Mouse (Mus musculus): ENCODE measurements around the gene Echdc1. TPM values are rescaled to one million over a fixed set of nuclear protein-coding genes. Genes with fewer than 3 reads are reported as not detected.
A peak's percentile ranks its signal among the peaks of the same experiment; 100 is the strongest.

Gene Echdc1
- polyA plus RNA-seq, 1 experiment from 2014 or later, result 24.6 TPM

- DNase-seq, result peak; percentile 86
- Histone ChIP-seq H3K9ac (replicated peaks; ENCODE audit: low read length) (no peak overlapping the region), H3K4me2 (ENCODE audit: low read length) (no peak overlapping the region), H3K4me1 (ENCODE audit: control insufficient read depth, insufficient read depth, low read length) (no peaks in the 10 kb centered on the region), H3K36me3 (ENCODE audit: control insufficient read depth, insufficient read depth, low read length) (0 out of 2 replicates have a peak, but pooled peaks cover 2% of the 10 kb centered on the region), H3K4me3 (replicated peaks; ENCODE audit: low read depth, low read length) (no peak overlapping the region), H3K27ac (replicated peaks; ENCODE audit: low read depth, low read length) (no peak overlapping the region), H3K9me3 (ENCODE audit: control insufficient read depth, low read length) (no peaks in the 10 kb centered on the region), H3K27me3 (ENCODE audit: control insufficient read depth, insufficient read depth, low read length) (no peaks in the 10 kb centered on the region)
- 54% methylated on average over 4 of the region's 4 CpGs for WGBS
- 0 out of 2 replicates have a peak, but pooled peaks have one; percentile 44 for ATAC-seq (ENCODE audit: low FRiP score, low TSS enrichment)
Measured at GRCm38 (mm10) chr10:29338355-29339056, 25.5 kb downstream of the Echdc1 start.

DNA sequence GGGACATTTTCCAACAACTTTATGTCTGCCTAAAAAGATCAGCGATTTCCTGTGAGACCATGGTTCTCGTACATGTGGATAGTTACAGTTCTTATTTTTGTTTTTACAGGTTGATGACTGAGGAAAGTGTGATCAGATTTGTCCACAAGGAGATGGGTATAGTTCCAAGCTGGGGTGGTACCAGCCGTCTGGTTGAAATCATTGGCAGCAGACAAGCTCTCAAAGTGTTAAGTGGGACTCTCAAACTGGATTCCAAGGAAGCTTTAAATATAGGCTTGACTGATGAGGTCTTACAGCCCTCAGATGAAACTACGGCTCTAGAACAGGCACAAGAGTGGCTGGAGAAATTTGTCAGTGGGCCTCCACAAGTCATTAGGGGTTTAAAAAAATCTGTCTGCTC lies 31.3 kb downstream of the Echdc1 start:
- no peak for DNase-seq
- Histone ChIP-seq H3K4me1 (ENCODE audit: control insufficient read depth, insufficient read depth, low read length) (no peaks in the 10 kb centered on the region), H3K4me3 (replicated peaks; ENCODE audit: low read depth, low read length) (no peak overlapping the region), H3K27ac (replicated peaks; ENCODE audit: low read depth, low read length) (no peak overlapping the region), H3K9me3 (ENCODE audit: control insufficient read depth, low read length) (no peaks in the 10 kb centered on the region), H3K27me3 (ENCODE audit: control insufficient read depth, insufficient read depth, low read length) (no peaks in the 10 kb centered on the region), H3K36me3 (ENCODE audit: control insufficient read depth, insufficient read depth, low read length) (peaks cover 45% of the 10 kb centered on the region), H3K9ac (replicated peaks; ENCODE audit: low read length) (no peak overlapping the region), H3K4me2 (ENCODE audit: low read length) (no peak overlapping the region)
- no peak for ATAC-seq (ENCODE audit: low FRiP score, low TSS enrichment)
- WGBS, result 96% methylated on average over 4 of the region's 4 CpGs

GRCm38 (mm10) chr10:29346638-29347037 lies 33.7 kb downstream of the Echdc1 start:
- ATAC-seq (ENCODE audit: low FRiP score, low TSS enrichment) (no peak), DNase-seq (no peak)
- WGBS, result 97% methylated on average over 7 of the region's 7 CpGs
- Histone ChIP-seq H3K27ac (replicated peaks; ENCODE audit: low read depth, low read length) (no peak overlapping the region), H3K4me3 (replicated peaks; ENCODE audit: low read depth, low read length) (no peak overlapping the region), H3K36me3 (ENCODE audit: control insufficient read depth, insufficient read depth, low read length) (peaks cover 52% of the 10 kb centered on the region), H3K9me3 (ENCODE audit: control insufficient read depth, low read length) (no peaks in the 10 kb centered on the region), H3K4me2 (ENCODE audit: low read length) (no peak overlapping the region), H3K27me3 (ENCODE audit: control insufficient read depth, insufficient read depth, low read length) (no peaks in the 10 kb centered on the region), H3K4me1 (ENCODE audit: control insufficient read depth, insufficient read depth, low read length) (no peaks in the 10 kb centered on the region), H3K9ac (replicated peaks; ENCODE audit: low read length) (no peak overlapping the region)

DNA sequence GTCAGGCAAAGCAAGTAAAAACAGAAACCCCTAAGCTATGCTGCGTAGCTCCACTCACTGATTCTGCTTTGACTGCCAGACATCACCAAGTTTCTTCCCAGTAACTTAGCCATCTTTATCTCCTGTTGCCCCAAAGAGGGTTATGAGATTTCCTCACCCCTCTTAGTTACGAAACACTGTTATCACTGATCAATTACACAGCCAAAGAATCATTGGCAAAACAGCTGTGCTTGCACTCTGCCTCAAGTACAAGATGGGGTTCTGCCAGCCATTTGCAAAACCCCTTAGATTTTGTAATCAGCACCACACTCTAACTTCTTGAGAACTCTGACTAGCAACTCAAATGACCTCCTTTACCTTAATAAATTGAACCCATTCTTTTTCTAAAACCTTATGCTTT lies 38.5 kb downstream of the Echdc1 start:
- Histone ChIP-seq H3K4me3 (replicated peaks; ENCODE audit: low read depth, low read length) (no peak overlapping the region), H3K4me1 (ENCODE audit: control insufficient read depth, insufficient read depth, low read length) (peaks cover 13% of the 10 kb centered on the region; the same call in 1 of the 2 replicates), H3K36me3 (ENCODE audit: control insufficient read depth, insufficient read depth, low read length) (peaks cover 34% of the 10 kb centered on the region), H3K27ac (replicated peaks; ENCODE audit: low read depth, low read length) (no peak overlapping the region), H3K4me2 (ENCODE audit: low read length) (no peak overlapping the region), H3K9ac (replicated peaks; ENCODE audit: low read length) (no peak overlapping the region), H3K27me3 (ENCODE audit: control insufficient read depth, insufficient read depth, low read length) (no peaks in the 10 kb centered on the region), H3K9me3 (ENCODE audit: control insufficient read depth, low read length) (no peaks in the 10 kb centered on the region)
- 96% methylated on average over 2 of the region's 2 CpGs for WGBS
- no peak for ATAC-seq (ENCODE audit: low FRiP score, low TSS enrichment)
- DNase-seq, result no peak

DNA sequence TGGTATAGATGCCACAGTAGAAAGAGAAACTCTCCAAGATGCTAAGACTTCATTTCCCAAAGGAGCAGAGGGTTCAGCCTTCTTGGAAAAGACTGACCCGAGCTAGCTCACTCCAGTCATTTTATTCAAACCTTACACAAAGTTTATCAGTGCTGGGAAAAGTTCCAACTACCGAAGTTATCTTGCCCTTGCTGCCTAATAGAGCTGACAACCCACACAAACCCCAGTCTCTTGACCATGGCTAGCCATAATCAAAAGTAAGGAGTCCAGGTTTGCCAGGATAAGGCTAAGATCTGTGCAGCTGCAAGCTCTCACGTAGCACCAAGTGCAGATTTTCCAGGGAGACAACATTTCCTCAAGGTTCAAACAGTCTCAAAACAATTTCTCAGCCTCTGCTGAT lies 39.6 kb downstream of the Echdc1 start:
- no peak overlapping the region for H3K4me2 ChIP-seq (ENCODE audit: low read length)
- no peak overlapping the region for H3K4me3 ChIP-seq (replicated peaks; ENCODE audit: low read depth, low read length)
- ATAC-seq (ENCODE audit: low FRiP score, low TSS enrichment), result no peak
- H3K36me3 ChIP-seq (ENCODE audit: control insufficient read depth, insufficient read depth, low read length), result peaks cover 22% of the 10 kb centered on the region
- no peak overlapping the region for H3K27ac ChIP-seq (replicated peaks; ENCODE audit: low read depth, low read length)
- H3K9me3 ChIP-seq (ENCODE audit: control insufficient read depth, low read length), result no peaks in the 10 kb centered on the region
- no peaks in the 10 kb centered on the region for H3K27me3 ChIP-seq (ENCODE audit: control insufficient read depth, insufficient read depth, low read length)
- WGBS, result 60% methylated on average over 3 of the region's 3 CpGs
- DNase-seq, result no peak
- H3K4me1 ChIP-seq (ENCODE audit: control insufficient read depth, insufficient read depth, low read length), result peaks cover 21% of the 10 kb centered on the region
- H3K9ac ChIP-seq (replicated peaks; ENCODE audit: low read length), result no peak overlapping the region

GRCm38 (mm10) chr10:29354183-29354582 lies 41.2 kb downstream of the Echdc1 start:
- Histone ChIP-seq H3K9me3 (ENCODE audit: control insufficient read depth, low read length) (no peaks in the 10 kb centered on the region), H3K9ac (replicated peaks; ENCODE audit: low read length) (no peak overlapping the region), H3K27ac (replicated peaks; ENCODE audit: low read depth, low read length) (no peak overlapping the region), H3K27me3 (ENCODE audit: control insufficient read depth, insufficient read depth, low read length) (no peaks in the 10 kb centered on the region), H3K36me3 (ENCODE audit: control insufficient read depth, insufficient read depth, low read length) (peaks cover 17% of the 10 kb centered on the region; the same call in 1 of the 2 replicates), H3K4me2 (ENCODE audit: low read length) (no peak overlapping the region), H3K4me1 (ENCODE audit: control insufficient read depth, insufficient read depth, low read length) (peaks cover 35% of the 10 kb centered on the region), H3K4me3 (replicated peaks; ENCODE audit: low read depth, low read length) (no peak overlapping the region)
- ATAC-seq (ENCODE audit: low FRiP score, low TSS enrichment) (no peak), DNase-seq (peak; percentile 46)
- WGBS, result 45% methylated on average over 7 of the region's 7 CpGs

- H3K4me2 ChIP-seq (ENCODE audit: low read length), result peak overlapping the region; percentile 63
- ATAC-seq (ENCODE audit: low FRiP score, low TSS enrichment) (0 out of 2 replicates have a peak, but pooled peaks have one; percentile 0), DNase-seq (peak; percentile 62)
- H3K27ac ChIP-seq (replicated peaks; ENCODE audit: low read depth, low read length), result peak overlapping the region; percentile 99
- H3K36me3 ChIP-seq (ENCODE audit: control insufficient read depth, insufficient read depth, low read length), result no peaks in the 10 kb centered on the region
- H3K9ac ChIP-seq (replicated peaks; ENCODE audit: low read length), result peak overlapping the region; percentile 98
- H3K4me1 ChIP-seq (ENCODE audit: control insufficient read depth, insufficient read depth, low read length), result peaks cover 33% of the 10 kb centered on the region
- H3K9me3 ChIP-seq (ENCODE audit: control insufficient read depth, low read length), result no peaks in the 10 kb centered on the region
- no peaks in the 10 kb centered on the region for H3K27me3 ChIP-seq (ENCODE audit: control insufficient read depth, insufficient read depth, low read length)
- H3K4me3 ChIP-seq (replicated peaks; ENCODE audit: low read depth, low read length), result peak overlapping the region; percentile 95
- 1% methylated on average over 6 of the region's 6 CpGs for WGBS
Measured at GRCm38 (mm10) chr10:29361095-29361463, 48.1 kb downstream of the Echdc1 start.

GRCm38 (mm10) chr10:29361464-29362196 lies 48.7 kb downstream of the Echdc1 start:
- WGBS, result under 1% methylated on average over 78 of the region's 100 CpGs
- H3K36me3 ChIP-seq (ENCODE audit: control insufficient read depth, insufficient read depth, low read length), result no peaks in the 10 kb centered on the region
- H3K9me3 ChIP-seq (ENCODE audit: control insufficient read depth, low read length), result no peaks in the 10 kb centered on the region
- peak overlapping the region; percentile 95 for H3K4me3 ChIP-seq (replicated peaks; ENCODE audit: low read depth, low read length)
- peak overlapping the region; percentile 99 for H3K27ac ChIP-seq (replicated peaks; ENCODE audit: low read depth, low read length)
- peak; percentile 96 for DNase-seq
- H3K4me2 ChIP-seq (ENCODE audit: low read length), result peak overlapping the region; percentile 63
- peak; percentile 95 for ATAC-seq (ENCODE audit: low FRiP score, low TSS enrichment)
- peak overlapping the region; percentile 98 for H3K9ac ChIP-seq (replicated peaks; ENCODE audit: low read length)
- no peaks in the 10 kb centered on the region for H3K27me3 ChIP-seq (ENCODE audit: control insufficient read depth, insufficient read depth, low read length)
- H3K4me1 ChIP-seq (ENCODE audit: control insufficient read depth, insufficient read depth, low read length), result peaks cover 29% of the 10 kb centered on the region
